Mouse (Mus musculus) thymus, postnatal 0 days (tissue): ENCODE data around the gene Pus10. TPM values are rescaled to one million over a fixed set of nuclear protein-coding genes. Genes with fewer than 3 reads are reported as not detected.
"Not testable (repeated sequence)": the region's sequence is repeated elsewhere in the genome, so short reads cannot be mapped to it uniquely, and the experiment has no call there.

Experiments
- DNase-seq: peaks from one replicate; pipeline ENCODE4 v3.0.0-alpha.2; 2015; ENCODE audit warnings: low spot score
- polyA plus RNA-seq: library from polyadenylated mRNA; unstranded; fragments of >200 nt; fragmentation: Nextera tagmentation; extraction: Ambion mirVana; gene quantifications from 2 replicates; pipeline ENCODE4 v1.2.1, GENCODE M21; 2015

The Pus10 gene
- polyA plus RNA-seq, 1 experiment from 2014 or later, result 26.2 TPM

DNA sequence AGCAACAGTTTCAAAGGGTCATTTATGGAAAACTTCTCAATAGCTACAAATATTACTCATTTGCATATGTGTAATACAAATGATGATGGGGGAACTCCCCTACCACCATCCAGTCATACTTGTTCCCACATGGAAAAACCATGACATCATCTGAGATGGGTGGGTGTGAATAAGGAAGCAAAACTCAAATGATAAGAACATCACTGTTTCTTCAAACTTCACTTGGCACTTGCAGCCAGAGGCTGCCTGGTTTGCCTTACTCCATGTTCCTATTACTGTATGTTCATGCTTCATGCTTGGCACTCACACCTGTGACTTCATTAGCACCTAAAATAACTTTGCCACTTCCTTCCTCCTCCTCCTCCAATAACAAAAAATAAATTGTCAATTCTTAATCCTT is 88.9 kb downstream of the Pus10 start:
- no peak for DNase-seq

DNA sequence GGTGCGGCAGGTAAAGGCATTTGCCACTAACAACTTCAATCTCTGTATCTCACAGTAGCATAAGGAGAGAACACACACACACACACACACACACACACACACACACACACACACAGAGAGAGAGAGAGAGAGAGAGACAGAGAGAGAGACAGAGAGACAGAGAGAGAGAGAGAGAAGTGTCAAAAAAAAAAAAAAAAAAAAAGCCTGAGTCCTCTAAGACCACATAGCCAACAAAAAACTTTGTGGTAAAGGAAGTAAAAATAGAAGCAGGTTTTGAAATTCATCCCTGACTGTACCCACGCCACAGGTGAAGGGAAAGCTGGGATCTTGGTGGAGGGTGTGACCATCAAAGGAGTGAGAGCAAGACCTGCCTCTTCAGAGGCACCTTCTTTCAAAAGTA is 92.7 kb downstream of the Pus10 start:
- no peak for DNase-seq

DNA sequence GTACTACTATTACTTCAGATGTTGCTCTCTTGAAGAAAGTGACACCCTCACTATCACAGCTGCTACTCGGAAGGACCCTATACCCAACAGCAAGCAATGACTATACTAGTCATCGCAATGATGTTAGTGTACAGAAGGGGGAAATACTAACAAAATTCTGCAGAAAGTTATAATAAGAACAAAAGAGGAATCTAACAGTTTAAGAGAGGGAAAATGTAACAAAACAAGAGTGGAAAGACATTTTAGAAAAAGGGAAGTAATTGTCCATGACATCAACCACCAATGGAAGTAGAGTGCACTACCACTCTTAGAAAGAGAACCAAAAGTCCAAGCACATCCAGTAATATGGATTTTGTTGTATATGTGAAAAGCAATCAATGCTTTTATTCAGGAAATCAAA is 97.2 kb downstream of the Pus10 start:
- DNase-seq, result no peak

DNA sequence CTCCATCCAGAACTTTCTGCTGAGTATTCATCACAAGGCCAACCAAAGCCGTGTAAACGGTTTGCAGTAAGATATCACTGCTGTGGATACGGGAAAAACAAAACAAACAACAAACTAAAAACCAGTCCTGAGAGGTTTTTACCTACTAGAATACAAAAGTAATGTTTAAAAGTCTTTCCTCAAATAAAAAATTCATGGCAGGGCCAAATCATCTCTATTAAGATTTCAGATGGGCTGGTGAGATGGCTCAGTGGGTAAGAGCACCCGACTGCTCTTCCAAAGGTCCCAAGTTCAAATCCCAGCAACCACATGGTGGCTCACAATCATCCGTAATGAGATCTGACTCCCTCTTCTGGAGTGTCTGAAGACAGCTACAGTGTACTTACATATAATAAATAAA is 101.9 kb downstream of the Pus10 start:
- DNase-seq, result not testable (repeated sequence)

DNA sequence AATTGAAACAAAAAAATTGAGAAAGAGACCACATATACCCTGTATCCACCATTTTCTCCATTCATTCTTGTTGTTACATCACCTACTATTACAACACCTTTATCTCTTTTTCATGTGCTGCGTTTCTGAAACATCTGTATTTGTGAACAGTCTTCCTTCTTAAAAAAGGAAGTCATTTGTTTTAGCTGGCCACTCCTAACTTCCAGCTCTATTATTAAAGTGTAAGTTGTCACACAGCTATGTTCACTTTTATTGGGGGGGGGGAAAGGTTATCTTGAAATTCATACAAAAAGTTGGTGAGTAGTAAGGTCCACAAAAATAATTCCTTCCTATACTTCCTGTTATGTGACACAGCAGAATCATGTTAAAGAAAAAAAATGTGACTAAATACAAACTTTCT is 102.5 kb downstream of the Pus10 start:
- no peak for DNase-seq

DNA sequence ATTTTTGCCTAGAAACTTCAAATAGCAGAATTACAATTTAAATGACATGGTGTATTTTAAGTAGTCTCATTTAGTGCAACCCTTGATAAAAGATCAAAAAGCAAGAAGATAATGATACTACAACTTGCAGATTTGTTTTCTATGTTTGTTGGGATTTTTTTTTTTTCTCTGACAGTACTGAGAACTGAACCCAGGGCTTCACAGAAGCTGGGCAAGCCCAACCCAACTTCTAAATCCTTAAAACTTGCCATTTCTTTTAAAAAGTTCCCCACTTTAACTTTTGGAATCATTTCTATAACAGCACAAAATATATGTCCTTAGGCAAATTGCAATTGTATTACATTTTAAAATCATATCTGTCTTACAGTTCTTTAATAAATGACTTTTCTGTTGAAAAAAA is 103.6 kb downstream of the Pus10 start:
- no peak for DNase-seq

DNA sequence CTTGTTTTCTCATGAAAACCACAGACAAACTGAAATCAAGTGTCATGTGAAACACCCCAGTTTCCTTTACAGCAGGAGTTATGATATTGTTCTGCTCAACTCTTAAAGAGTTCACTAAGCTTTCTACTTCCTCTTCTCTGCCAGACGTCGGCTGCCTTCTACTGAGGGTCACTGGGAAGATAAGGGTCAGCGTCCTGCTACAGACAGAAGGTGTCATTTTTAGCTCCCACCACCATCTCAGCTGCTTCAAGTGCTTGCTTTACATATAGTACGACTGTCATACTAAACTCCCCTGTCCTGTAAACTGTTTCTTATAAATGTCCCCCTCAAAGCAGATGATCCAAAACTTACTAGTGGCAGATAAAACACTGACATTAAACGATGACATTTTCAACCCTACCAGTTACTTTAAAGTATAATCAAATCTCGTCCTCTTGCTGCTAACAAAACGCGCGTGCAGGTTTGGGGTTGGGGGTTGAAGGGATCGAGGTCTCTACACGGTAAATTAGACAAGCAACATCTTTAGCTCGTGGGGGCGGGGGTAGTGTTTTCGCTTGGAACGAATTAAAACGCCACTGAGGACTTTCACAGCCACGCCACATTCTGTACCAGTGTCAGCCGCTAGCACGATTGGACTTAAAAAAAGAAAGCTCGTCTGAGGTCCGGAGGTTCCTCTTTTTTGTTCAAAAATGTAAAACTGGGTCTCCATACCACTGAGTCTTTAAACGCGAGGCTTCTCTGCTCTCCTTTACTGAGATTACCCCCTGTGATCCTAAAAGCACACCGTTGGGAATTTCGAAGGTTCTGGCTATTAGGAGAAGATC is 104.4 kb downstream of the Pus10 start:
- DNase-seq, result peak; percentile 45

DNA sequence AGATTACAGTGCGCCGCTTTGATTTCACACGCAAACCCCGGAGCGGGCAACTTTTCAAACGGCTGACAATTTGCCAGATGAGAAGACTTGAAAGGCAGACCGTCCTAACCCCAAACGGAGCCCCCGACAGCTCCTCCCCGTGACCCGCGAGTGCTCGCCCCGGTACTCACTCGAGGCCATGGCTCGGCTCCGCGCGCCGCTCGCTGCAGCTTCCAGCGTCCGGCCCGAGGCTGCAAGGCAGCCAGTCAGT is 105.0 kb downstream of the Pus10 start:
- DNase-seq, result no peak

DNA sequence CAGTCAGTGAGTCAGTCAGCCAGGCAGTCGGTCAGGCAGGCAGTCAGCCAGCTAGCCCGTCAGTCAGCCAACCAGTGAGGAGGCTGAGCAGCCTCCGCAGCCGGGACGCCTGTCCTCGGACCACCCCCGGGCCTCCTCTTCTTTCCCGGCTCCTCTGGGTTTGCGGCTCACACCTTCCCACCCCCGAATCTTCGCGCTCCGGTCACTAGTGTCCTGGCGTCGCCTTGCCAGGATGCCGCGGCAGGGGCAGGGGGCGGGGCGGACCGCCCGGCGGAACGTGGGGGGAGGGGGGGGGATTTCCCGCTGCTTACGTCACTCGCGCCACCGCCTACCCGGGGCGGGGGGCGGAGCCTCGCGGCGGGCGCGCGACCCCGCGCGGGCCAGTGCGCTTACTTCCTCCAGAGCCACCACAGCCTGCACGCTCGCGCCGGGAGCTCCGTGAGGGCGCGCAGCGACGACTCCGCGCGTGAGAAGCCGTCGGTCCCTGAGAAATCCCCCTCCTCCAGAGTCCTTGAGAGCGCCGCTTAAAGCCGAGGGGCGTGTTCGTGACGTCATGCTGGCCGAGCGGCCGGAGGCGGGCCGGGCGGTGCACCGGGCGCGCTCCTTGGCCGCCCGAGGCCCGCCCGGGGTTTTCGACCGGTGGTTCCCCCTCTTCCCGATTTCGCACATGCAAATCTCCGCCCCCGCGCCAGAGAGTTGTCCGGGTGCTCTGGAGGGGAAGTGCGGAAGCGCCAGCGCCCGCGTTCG is 105.5 kb downstream of the Pus10 start, which contains the start of gene Rel:
Gene Rel (minus strand): TSS at position 211 of the 747 bp plus-strand sequence.
- DNase-seq, result peak; percentile 92

DNA sequence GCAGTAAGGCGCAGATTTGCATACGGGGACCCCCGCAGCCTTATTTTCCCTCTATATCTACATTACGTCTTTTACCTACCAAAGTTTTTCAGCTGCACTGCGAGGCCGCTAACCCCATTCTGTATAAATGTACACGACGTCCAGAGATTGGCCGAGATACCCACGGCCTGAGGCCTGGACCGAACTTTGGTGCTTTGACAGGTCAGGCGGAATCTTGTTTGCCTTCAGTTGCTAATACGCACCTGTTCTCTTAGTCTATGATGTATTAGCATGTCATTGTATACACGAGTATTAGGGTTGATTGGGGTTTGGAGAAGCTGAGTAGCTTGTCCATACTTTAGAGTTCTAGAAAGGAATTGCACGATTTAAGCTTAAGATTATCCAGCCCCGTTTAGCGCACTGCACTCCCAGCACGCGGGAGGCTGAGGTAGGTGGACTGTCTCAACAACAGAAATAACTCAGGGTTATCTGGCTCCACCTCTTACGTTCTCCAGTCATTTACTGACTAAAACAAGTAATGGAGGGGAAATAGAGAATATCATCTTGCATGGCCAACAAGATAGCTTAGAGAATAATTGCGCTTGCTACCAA is 106.1 kb downstream of the Pus10 start:
- DNase-seq, result no peak

DNA sequence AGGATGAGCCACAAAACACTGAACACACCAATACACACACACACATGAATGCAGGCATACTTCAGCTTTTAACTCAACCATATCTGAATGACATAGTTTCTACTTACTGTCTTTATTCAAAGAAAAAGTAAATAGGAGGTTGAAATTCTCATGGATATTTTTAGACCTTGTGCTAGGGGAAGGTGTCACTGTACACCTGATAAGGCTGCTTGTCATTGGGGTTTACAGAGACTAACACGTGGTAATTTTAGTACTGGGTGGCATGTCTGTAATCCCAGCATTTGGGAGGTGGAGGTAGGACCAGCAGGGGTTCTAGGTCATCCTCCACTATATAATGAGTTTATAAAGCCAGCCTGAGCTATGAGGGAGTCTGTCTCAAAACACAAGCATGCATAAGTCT is 107.0 kb downstream of the Pus10 start:
- DNase-seq, result no peak

DNA sequence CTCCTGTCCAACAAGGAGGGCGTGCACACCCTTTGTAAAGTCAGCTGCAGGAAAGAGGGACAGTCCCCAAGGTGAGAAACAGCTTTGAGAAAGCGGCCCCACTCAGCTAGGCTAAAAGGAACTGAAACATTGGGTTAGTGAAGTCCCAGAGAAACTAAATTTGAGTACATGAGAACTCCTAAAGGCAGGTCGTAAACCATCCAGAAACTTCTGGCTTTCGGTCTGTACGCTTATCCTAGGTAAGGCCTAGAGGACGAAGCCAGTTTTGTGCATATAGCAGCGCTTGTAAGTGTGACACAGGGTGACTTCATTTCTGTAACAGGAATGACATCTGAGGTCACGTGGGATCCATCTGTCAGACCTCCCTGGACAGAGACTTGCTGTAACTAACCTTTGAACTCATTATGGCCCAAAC is 113.3 kb downstream of the Pus10 start:
- DNase-seq, result no peak

DNA sequence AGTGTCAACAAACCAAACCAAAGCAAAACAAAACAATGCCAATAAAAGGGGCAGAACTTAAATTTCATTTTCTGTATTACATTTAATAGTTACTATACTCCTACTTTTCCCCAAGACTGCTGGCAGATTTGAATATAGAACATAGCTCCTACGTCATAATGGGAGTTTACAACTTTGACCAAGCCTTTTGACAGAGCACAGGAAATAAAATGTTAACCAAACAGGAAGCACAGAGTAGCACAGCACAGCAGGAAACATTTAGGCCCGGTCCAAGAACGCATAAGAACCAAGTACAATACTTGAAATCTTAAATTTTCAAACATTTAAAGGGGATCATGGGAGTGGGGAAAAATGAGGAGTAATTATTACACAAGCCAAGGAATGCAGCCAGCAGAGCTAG is 116.6 kb downstream of the Pus10 start:
- DNase-seq, result no peak

Other genes with a start within 250 kb of the Pus10 start
- 29.1 and 33.0 TPM in 2 replicates for gene Ahsa2, start 167.6 kb upstream of the Pus10 start, polyA plus RNA-seq
- 0.17 TPM in 1 of 2 replicates, not detected in the other for gene 1700093K21Rik, start 144.5 kb upstream of the Pus10 start, polyA plus RNA-seq
- 25.7 and 26.6 TPM in 2 replicates for gene 0610010F05Rik, start 32.0 kb upstream of the Pus10 start, polyA plus RNA-seq
- 35.2 and 35.4 TPM in 2 replicates for gene Pex13, start 285 bp downstream of the Pus10 start, polyA plus RNA-seq
- 3.0 and 3.2 TPM in 2 replicates for gene Rel, start 105.3 kb downstream of the Pus10 start, polyA plus RNA-seq
- 17.1 and 19.0 TPM in 2 replicates for gene Papolg, start 229.6 kb downstream of the Pus10 start, polyA plus RNA-seq